Mouse (Mus musculus): ENCODE data around the gene Aicda. TPM values are rescaled to one million over a fixed set of nuclear protein-coding genes. Genes with fewer than 3 reads are reported as not detected.

The Aicda gene
- total and polyA plus RNA-seq, 3 experiments = 0.03 TPM; not detected in 2

DNA sequence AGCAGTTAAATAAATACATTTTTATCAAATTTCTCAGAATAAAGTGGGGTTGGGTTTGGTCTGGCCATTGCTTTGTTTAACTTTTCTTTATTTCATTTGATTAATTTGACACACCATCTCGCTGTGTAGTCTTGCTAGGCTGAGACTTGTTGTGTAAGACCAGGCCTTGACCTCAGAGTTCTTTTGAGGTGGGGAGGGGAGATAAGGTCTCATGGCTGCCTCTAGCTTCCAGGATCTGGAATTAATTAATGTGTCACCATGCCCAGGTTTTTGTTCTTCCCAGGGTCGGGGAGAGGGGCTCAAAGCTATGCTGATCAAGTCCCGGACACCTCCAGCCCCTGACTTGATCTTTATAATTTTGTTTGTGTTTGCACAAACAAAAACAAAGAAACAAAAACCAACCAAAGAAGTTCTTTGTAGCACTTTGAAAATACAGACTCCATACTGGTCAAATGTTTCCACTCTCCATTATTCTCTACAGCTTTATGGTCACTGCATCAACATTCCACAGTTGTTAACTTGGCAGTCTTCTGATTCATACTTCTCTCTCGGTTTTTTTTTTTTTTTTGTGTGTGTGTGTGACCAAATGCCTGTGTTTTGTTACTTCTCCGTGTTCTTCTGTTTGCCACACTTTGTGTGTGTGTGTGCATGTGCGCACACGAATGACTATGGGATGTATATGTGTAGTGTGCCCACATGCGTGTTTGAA is 22.0 kb upstream of the Aicda start:
- Histone ChIP-seq H3K9me3 (replicated peaks; ENCODE audit: insufficient read depth, low read length) (no peaks in the 10 kb centered on the region), H3K36me3 (ENCODE audit: control insufficient read depth in 1 of 2, insufficient read depth in 2 of 2, low read length in 2 of 2) (no peaks in the 10 kb centered on the region), H3K27ac (ENCODE audit: control insufficient read depth, low read depth, low read length) (no peak overlapping the region), H3K4me3 (ENCODE audit: control insufficient read depth in 1 of 2, insufficient read depth in 1 of 2, low read depth in 2 of 2, low read length in 2 of 2) (no peak overlapping the region), H3K79me2 (ENCODE audit: control insufficient read depth, insufficient read depth, low read length, poor library complexity) (no peaks in the 10 kb centered on the region), H3K9ac (ENCODE audit: control insufficient read depth, low read depth, low read length, poor library complexity, severe bottlenecking) (no peak overlapping the region), H3K27me3 (ENCODE audit: control insufficient read depth in 1 of 2, insufficient read depth in 2 of 2, low read length in 2 of 2) (peaks cover 13 to 16% of the 10 kb centered on the region in 2 experiments), H3K4me1 (ENCODE audit: control insufficient read depth in 1 of 2, insufficient read depth in 2 of 2, low read length in 2 of 2) (no peaks in the 10 kb centered on the region)
- TF ChIP-seq JUND (IDR thresholded peaks at IDR 0.05; ENCODE audit: low read depth, low read length) (no peak), HCFC1 (IDR thresholded peaks at IDR 0.05; ENCODE audit: low read depth, low read length) (no peak), TCF12 (IDR thresholded peaks at IDR 0.05; ENCODE audit: low read depth, low read length) (no peak), POLR2AphosphoS5 (IDR thresholded peaks at IDR 0.05; ENCODE audit: borderline replicate concordance, low read depth, low read length) (no peak)
- DNase-seq (ENCODE audit: low read depth, low spot score) = no peak

DNA sequence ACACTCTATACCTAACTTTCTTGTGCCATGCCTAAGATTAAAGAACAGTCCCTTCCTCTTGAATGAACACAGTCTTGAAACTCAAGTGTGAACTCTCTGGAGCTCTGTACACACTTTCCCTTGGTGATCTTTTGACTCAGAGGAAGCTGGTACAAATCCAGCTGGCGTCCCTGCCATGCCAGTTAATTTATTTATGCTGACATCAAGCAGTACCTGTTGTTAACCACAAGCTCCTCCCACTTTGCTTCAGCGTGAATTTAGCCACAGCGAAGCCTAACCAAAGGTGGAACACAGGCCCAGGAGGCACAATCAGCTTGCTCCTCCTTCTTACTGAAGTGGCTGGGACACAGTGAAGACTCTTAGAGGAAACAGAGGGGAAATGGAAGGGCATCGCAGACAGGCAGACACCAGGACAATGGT is 20.7 kb upstream of the Aicda start:
- DNase-seq (ENCODE audit: low read depth, low spot score) = no peak
- no peaks in the 10 kb centered on the region for H3K4me1 ChIP-seq (ENCODE audit: control insufficient read depth in 1 of 2, insufficient read depth in 2 of 2, low read length in 2 of 2)
- TF ChIP-seq GABPA (IDR thresholded peaks at IDR 0.05; ENCODE audit: low read depth, low read length) (no peak), CHD1 (IDR thresholded peaks at IDR 0.05; ENCODE audit: low read depth, low read length) (no peak), MEF2A (IDR thresholded peaks at IDR 0.05; ENCODE audit: extremely low read depth, insufficient replicate concordance, low read depth, low read length, poor library complexity, severe bottlenecking) (no peak), BHLHE40 (IDR thresholded peaks at IDR 0.05; ENCODE audit: borderline replicate concordance, low read depth, low read length) (no peak), RAD21 (IDR thresholded peaks at IDR 0.05; ENCODE audit: low read depth, low read length) (no peak), E2F4 (IDR thresholded peaks at IDR 0.05; ENCODE audit: borderline replicate concordance, low read depth, low read length) (no peak), HCFC1 (IDR thresholded peaks at IDR 0.05; ENCODE audit: low read depth, low read length) (no peak), MYC (IDR thresholded peaks at IDR 0.05; ENCODE audit: low read depth, low read length) (no peak), ELF1 (IDR thresholded peaks at IDR 0.05; ENCODE audit: low read depth, low read length) (no peak)
- peaks cover 11 to 12% of the 10 kb centered on the region in 2 experiments for H3K27me3 ChIP-seq (ENCODE audit: control insufficient read depth in 1 of 2, insufficient read depth in 2 of 2, low read length in 2 of 2)
- no peak overlapping the region for H3K4me3 ChIP-seq (ENCODE audit: control insufficient read depth in 1 of 2, insufficient read depth in 1 of 2, low read depth in 2 of 2, low read length in 2 of 2)
- H3K9ac ChIP-seq (ENCODE audit: control insufficient read depth, low read depth, low read length, poor library complexity, severe bottlenecking) = no peak overlapping the region
- no peaks in the 10 kb centered on the region for H3K36me3 ChIP-seq (ENCODE audit: control insufficient read depth in 1 of 2, insufficient read depth in 2 of 2, low read length in 2 of 2)
- no peaks in the 10 kb centered on the region for H3K9me3 ChIP-seq (replicated peaks; ENCODE audit: insufficient read depth, low read length)
- no peak overlapping the region for H3K27ac ChIP-seq (ENCODE audit: control insufficient read depth, low read depth, low read length)
- no peaks in the 10 kb centered on the region for H3K79me2 ChIP-seq (ENCODE audit: control insufficient read depth, insufficient read depth, low read length, poor library complexity)

DNA sequence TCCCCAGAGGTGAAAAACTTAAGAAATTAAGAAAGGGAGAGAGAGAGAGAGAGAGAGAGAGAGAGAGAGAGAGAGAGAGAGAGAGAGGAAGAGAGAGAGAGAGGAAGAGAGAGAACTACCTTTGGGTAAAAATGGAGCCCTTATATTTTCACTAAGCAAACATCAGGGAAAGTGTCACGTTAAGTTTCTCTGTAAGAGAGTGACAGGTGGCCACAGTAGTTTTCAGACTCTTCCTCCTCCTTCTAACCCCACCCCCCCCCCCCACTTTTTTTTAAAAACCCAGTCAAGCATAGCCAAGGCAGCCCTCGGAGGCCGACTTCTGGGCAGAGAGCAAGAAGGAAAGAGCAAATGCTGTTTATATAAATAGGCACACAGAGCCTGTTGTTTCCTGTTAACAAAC is 19.6 kb upstream of the Aicda start:
- no peak overlapping the region for H3K9ac ChIP-seq (ENCODE audit: control insufficient read depth, low read depth, low read length, poor library complexity, severe bottlenecking)
- H3K9me3 ChIP-seq (replicated peaks; ENCODE audit: insufficient read depth, low read length) = no peaks in the 10 kb centered on the region
- no peak overlapping the region for H3K4me3 ChIP-seq (ENCODE audit: control insufficient read depth in 1 of 2, insufficient read depth in 1 of 2, low read depth in 2 of 2, low read length in 2 of 2)
- peaks cover 7 to 11% of the 10 kb centered on the region in 2 experiments for H3K27me3 ChIP-seq (ENCODE audit: control insufficient read depth in 1 of 2, insufficient read depth in 2 of 2, low read length in 2 of 2)
- no peaks in the 10 kb centered on the region for H3K36me3 ChIP-seq (ENCODE audit: control insufficient read depth in 1 of 2, insufficient read depth in 2 of 2, low read length in 2 of 2)
- H3K4me1 ChIP-seq (ENCODE audit: control insufficient read depth in 1 of 2, insufficient read depth in 2 of 2, low read length in 2 of 2) = no peaks in the 10 kb centered on the region
- no peaks in the 10 kb centered on the region for H3K79me2 ChIP-seq (ENCODE audit: control insufficient read depth, insufficient read depth, low read length, poor library complexity)
- H3K27ac ChIP-seq (ENCODE audit: control insufficient read depth, low read depth, low read length) = no peak overlapping the region
- DNase-seq (ENCODE audit: low read depth, low spot score) = no peak
- TF ChIP-seq NELFE (IDR thresholded peaks at IDR 0.05; ENCODE audit: low read depth, low read length) (no peak), MYC (IDR thresholded peaks at IDR 0.05; ENCODE audit: low read depth, low read length) (no peak), GATA1 (IDR thresholded peaks at IDR 0.05; ENCODE audit: low read depth, low read length) (no peak), MAFK (IDR thresholded peaks at IDR 0.05; ENCODE audit: borderline replicate concordance, low read depth, low read length) (no peak), TBP (IDR thresholded peaks at IDR 0.05; ENCODE audit: low read depth, low read length) (no peak), MAX (IDR thresholded peaks at IDR 0.05; ENCODE audit: low read length) (no peak), GABPA (IDR thresholded peaks at IDR 0.05; ENCODE audit: low read depth, low read length) (no peak), SMC3 (IDR thresholded peaks at IDR 0.05; ENCODE audit: low read depth, low read length) (no peak), USF1 (IDR thresholded peaks at IDR 0.05; ENCODE audit: low read depth, low read length) (no peak), ETS1 (IDR thresholded peaks at IDR 0.05; ENCODE audit: low read depth, low read length) (no peak), EP300 (IDR thresholded peaks at IDR 0.05; ENCODE audit: low read depth in 1 of 2, low read length in 2 of 2) (no peak), ZC3H11A (IDR thresholded peaks at IDR 0.05; ENCODE audit: low read depth, low read length) (no peak), ZNF384 (IDR thresholded peaks at IDR 0.05; ENCODE audit: low read depth, low read length) (no peak), HCFC1 (IDR thresholded peaks at IDR 0.05; ENCODE audit: low read depth, low read length) (no peak), MAZ (IDR thresholded peaks at IDR 0.05; ENCODE audit: low read depth, low read length) (no peak), JUND (IDR thresholded peaks at IDR 0.05; ENCODE audit: low read depth, low read length) (no peak)
